Mouse (Mus musculus) spleen, adult 2 months (tissue): ENCODE measurements around the gene Rab43.

ENCODE experiments used
- CTCF ChIP-seq: fragments of 200-500 bp; IDR thresholded peaks from 2 replicates; pipeline ENCODE4 v1.5.1; 2011; ENCODE audit warnings: mild to moderate bottlenecking, inconsistent platforms; ENCODE audit not compliant: insufficient read depth, insufficient read length, insufficient replicate concordance; ENCODE audit errors: extremely low read depth
- POLR2A ChIP-seq: fragments of 200-500 bp; IDR thresholded peaks from 2 replicates; pipeline ENCODE4 v1.6.1; 2011; ENCODE audit warnings: low read depth, low read length, inconsistent platforms

- no peak for TF ChIP-seq POLR2A
- no peak for TF ChIP-seq CTCF
Measured at GRCm38 (mm10) chr6:87807735-87808440, 4.1 kb downstream of the Rab43 start.
